Mouse (Mus musculus) gastrocnemius, adult 2 months (tissue): ENCODE results near the gene Casq1. TPM values are rescaled to one million over a fixed set of nuclear protein-coding genes. Genes with fewer than 3 reads are reported as not detected.

Source experiments
- DNase-seq: peaks from one replicate; pipeline ENCODE4 v3.0.0; 2022
- H3K27ac ChIP-seq: fragments of 200-600 bp; 2 replicates; pipeline ENCODE4 v1.8.1; 2022; ENCODE audit warnings: mild to moderate bottlenecking
- H3K4me3 ChIP-seq: fragments of 200-600 bp; 2 replicates; pipeline ENCODE4 v1.8.1; 2022; ENCODE audit warnings: mild to moderate bottlenecking, moderate library complexity
- CTCF ChIP-seq: fragments of 200-600 bp; IDR thresholded peaks from 2 replicates; pipeline ENCODE4 v1.8.1; 2022; ENCODE audit warnings: antibody characterized with exemption, mild to moderate bottlenecking, moderate library complexity
- intact Hi-C: fragments of 180-260 bp; cut with DNase I; formaldehyde crosslinking; loops from one replicate; pipeline ENCODE4 v1.15.1; 2025
- total RNA-seq, 2 experiments: library from RNA; stranded (reverse); gene quantifications; 2 replicates each; pipeline ENCODE4 v1.2.3; 2021

The Casq1 gene
- total RNA-seq, 2 experiments from 2014 or later, result 2,819 to 3,581 TPM

DNA sequence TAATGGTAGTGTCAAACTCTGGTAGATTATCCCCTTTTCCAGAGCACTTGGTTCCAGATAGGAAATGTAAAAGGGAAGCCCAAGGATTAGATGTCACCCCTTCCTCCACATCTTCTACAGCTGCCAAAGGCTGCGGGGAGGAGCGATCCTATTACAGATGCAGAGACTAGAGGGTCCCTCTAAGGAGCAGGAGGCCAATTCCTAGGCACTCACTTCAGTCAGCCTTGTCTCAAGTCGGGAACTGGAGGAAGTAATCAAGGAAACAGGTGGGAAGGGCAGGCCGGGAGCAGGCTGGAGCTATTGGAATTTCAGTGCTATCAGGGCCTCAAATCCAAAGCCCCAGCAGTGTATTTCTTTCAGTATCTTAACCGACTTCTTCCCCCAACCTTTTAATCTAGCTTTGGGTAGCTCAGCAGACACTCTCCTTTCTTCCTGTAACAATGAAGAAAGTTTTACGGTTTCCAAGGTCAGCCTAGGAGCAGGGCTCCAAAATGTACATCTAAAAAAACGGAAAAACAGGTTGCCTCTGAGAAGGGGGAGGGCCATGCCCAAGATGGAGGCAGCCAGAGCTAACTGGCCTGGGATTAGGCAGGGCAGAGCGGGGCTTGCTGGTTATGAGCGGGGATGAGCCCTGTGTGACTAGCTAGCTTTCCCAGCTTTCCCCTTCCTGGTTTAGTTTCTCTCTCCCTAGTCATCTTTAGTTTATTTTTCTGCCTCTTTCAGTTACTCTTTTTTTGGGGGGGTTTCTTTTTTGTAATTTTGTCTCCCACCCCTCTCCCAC, 15.4 kb downstream of the Casq1 start:
- intact Hi-C loops, result no loop called here
- TF ChIP-seq CTCF, result no peak
- peak overlapping the region; percentile 78 for H3K27ac ChIP-seq
- H3K4me3 ChIP-seq, result peak overlapping the region; percentile 76
- DNase-seq, result no peak

DNA sequence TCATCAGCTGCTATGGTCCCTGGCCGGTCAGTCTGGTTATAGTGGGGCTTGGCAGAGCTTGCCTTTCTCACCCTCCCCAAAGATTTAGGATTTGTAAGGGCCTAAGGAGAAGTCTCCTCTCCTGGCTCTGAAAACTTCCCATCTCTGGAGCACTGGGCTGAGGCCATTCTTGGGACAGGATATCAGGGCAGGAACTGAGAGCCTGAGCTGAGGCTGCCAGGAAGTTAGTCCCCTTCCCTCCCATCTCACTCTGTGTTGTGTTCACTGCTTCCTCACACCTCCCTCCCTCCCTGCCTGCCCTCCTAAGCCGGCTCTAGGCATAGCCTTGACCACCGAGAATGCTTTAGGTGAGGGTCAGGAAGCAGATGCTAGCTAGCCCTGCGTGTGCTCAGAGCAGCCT, 16.1 kb downstream of the Casq1 start:
- no peak for DNase-seq
- intact Hi-C loops, result no loop called here
- no peak for TF ChIP-seq CTCF
- peak overlapping the region; percentile 76 for H3K4me3 ChIP-seq
- peak overlapping the region; percentile 78 for H3K27ac ChIP-seq

DNA sequence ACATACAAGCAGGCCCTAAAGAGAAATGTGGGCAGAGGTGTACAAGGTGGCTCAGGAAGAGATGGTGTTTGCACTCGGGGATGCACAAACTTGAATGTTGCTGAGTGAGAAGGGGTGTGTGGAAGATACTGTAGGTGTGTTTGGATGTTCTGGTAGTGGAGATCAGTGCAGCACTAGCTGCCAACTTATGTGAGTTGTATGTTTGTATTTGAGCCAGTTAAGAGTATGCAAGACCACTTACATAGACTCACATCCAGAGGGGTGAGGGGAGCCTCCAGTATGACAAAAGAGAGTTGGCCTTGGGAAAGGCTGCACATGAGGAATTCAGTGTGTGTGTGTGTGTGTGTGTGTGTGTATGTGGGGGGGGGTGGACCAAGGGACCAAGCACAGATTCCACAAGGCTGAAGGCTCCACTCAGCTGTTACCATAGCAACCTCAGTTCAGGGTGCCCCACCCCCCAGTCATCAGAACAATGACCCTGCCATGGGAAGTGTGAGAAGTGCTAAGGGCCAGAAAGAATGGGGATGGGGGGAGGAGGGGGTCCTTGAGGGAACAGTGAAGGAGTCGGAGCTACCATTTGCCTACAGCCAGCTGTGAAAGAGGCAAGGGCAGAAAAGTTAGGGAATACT, 16.7 kb downstream of the Casq1 start:
- intact Hi-C loops, result no loop called here
- TF ChIP-seq CTCF, result no peak
- Histone ChIP-seq H3K4me3 (peak overlapping the region; percentile 76), H3K27ac (peak overlapping the region; percentile 78)
- no peak for DNase-seq

DNA sequence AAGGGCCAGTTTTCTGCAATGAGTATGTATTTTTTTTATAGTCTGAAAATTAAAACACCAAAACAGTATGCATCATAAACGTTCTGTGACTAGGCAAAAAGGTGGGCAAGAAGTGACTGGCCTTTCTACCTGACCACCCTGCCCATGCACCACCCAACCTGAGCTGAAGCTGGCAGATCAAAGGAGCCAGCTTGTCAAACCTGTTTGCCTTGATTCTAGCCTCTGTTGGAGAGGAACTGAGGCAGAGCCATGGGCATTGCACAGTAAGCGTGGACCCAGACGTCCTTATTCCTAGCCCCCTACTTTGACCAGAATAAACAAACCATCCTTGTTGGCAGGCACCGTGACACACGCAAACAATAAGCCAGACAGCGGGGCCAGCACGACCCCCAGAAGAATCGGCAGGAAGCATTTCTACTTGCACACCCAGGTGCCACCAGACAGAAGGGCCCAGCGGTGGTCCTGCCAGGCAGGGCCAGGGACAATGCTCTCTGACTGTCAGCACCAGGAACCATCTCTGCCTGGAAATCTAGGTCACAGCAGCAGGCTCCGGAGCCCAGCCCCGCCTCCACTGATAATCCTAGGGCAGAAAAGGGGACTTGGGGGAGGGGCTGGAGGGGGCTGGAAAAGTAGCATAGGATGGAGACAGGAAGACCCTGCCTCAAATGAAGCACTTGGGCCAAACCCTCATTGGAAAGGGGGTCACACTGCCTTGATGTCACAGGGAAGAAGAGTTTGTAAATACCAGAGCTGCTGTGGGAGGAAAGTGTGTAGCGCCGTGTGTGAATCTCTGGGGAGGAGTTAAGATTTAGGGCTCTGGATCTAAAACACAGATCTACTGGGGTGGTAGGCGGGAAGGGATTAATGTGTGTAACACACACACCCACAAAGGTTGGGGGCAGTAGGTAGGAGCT, 17.4 kb downstream of the Casq1 start:
- no peak for TF ChIP-seq CTCF
- Histone ChIP-seq H3K4me3 (peak overlapping the region; percentile 49), H3K27ac (peak overlapping the region; percentile 78)
- DNase-seq, result peak; percentile 33
- intact Hi-C loops, result no loop called here

DNA sequence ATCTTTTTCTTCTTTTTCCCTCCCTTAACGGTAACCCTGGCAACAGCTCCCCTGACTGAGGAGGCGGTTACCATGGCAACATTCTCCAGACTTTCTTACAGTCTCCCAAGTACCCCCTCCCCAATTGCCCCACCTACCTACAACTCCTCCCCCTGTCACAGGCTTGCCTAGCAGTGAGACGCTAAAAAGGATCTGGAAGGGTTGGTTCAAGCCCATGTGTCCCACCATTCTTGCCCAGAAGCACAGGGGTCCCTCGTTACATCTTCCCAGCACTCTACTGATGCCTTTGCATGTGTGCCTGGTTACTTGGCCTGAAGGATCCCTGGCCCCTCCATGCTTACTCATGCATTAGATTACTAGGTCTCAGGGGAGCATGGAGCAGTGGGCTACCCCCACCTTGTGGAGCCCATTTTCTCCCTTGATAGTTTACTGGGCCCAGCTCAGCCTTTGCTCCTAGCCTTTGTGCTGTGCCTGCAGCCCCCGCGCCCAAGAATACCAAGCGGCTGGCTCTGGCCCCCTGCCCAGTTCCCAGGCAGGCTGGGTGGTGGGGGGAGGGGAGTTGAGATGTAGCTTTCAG, 18.7 kb downstream of the Casq1 start:
- TF ChIP-seq CTCF, result no peak
- peak overlapping the region; percentile 43 for H3K27ac ChIP-seq
- DNase-seq, result peak; percentile 64
- intact Hi-C loops, result no loop called here
- H3K4me3 ChIP-seq, result no peak overlapping the region

DNA sequence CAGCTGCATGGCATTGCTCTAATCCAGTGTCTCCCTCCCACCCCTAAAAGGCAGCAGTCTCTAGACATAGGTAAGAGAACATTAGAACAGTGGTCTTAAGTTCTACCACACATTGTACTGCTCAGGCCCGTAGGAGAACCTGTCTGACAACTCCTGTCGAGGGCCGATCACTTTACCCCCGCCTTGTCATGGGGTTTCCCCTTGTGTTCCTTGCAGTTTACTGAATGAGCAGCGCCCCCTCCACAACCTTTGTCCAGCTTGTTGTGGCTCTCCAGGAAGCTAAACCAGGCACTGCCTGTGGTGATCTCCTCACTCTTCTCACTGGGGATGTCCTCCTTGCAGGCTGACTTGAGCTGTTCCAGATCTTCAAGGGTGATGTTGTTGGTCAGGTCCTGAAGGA, 19.5 kb downstream of the Casq1 start:
- intact Hi-C loops, result no loop called here
- DNase-seq, result no peak
- Histone ChIP-seq H3K4me3 (no peak overlapping the region), H3K27ac (no peak overlapping the region)
- TF ChIP-seq CTCF, result no peak

DNA sequence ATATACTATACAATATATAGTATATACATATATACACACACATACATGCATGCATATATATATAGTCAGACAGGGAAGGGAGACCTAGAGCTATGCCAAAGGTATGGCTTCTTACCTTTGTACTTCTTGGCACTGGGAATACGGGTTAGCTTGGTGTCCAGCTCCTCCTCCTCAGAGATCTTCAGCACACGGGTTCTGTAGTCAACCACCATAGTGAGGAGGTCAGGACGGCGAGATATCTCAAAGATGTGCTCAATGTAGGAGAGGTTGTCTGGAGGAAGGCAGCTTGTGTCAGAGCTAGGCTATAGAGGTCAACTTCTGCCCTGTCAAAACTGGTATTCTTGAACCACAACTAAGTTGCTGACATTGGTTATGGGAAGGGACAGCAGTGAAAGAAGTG, 20.7 kb downstream of the Casq1 start:
- TF ChIP-seq CTCF, result no peak
- intact Hi-C loops, result no loop called here
- DNase-seq, result no peak
- Histone ChIP-seq H3K27ac (no peak overlapping the region), H3K4me3 (no peak overlapping the region)

DNA sequence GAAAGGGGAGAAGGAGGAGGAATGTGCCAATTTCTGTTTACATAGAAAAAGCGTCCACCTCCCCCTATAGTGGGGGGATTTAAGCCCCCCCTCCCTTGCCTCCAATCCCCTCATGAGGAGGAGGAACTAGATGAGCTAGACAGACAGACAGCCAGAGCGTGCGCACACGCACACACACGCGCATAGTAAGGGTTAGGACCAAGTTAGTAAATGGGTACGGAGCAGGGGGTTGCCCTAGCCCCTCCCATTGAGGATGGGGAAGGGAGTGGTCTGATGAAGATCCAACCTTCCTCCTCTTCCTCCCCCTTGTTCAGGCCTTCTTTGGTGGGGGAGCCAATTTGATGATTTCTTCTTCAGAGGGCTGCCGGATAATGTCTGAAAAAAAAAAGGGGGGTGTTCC, 21.4 kb downstream of the Casq1 start:
- intact Hi-C loops, result no loop called here

DNA sequence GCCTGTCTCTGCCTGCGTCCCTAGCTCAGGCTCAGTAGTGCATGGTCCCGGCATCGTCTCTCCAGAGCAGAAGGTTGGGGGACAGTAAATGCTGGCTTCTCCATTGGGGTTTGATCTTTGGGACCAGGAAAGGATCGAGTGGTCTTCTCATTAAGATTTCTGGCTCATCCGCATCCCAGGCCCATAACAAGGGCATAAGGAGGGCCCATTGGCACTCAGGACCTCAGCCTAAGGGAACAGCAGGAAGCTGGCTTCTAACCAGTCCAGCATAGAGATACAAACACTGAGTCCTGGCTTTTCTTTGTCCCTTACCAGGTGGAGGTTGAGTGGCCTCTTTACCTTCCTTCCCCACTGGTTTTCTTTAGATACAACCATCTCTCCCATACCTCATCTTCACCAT, 21.8 kb downstream of the Casq1 start:
- H3K27ac ChIP-seq, result no peak overlapping the region
- H3K4me3 ChIP-seq, result no peak overlapping the region
- intact Hi-C loops, result no loop called here
- DNase-seq, result no peak
- no peak for TF ChIP-seq CTCF

More for the DNA sequence above, 21.4 kb downstream of the Casq1 start:
- Histone ChIP-seq H3K27ac (no peak overlapping the region), H3K4me3 (no peak overlapping the region)
- no peak for DNase-seq
- TF ChIP-seq CTCF, result no peak

DNA sequence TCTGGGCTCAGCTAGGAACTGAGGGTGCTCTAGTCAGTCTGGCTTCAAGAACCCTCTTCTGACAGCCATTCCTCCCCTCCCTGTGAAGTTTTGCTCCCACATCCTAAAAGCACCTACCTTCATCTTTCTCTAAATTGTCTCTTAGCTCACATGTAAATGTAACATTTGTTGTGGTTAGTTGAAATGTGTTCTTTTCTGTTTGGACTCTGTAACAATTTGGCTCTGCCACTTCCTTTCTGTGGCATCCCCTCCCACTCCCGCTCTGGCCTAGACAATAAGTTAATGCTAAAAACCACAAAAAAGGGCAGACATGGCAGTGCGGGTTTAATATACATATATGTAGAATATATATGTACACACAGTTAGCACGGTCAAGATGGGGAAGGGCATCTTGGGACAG, 22.5 kb downstream of the Casq1 start:
- TF ChIP-seq CTCF, result no peak
- DNase-seq, result no peak
- H3K27ac ChIP-seq, result no peak overlapping the region
- intact Hi-C loops, result no loop called here
- H3K4me3 ChIP-seq, result no peak overlapping the region

DNA sequence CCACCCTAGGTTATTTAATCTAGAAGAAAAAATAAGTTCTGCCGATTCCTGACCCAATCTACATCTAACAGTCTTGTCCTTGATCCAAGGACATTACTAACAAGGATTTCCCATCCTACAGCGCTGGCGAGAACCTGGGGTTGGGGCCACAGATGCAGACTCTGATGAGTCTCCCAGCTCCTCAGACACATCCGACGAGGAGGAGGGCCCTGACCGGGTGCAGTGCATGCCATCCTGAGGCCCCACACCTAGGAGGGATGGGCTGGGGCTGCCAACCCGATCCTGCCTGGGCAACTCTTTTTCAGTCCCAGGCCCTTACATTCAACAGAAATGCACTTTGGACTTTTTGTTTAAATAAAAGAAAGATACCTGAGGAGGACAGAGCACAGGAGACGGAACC, 25.2 kb downstream of the Casq1 start:
- TF ChIP-seq CTCF, result no peak
- intact Hi-C loops, result no loop called here
- DNase-seq, result no peak
- no peak overlapping the region for H3K4me3 ChIP-seq
- H3K27ac ChIP-seq, result peak overlapping the region; percentile 24; the same call in 1 of the 2 replicates

DNA sequence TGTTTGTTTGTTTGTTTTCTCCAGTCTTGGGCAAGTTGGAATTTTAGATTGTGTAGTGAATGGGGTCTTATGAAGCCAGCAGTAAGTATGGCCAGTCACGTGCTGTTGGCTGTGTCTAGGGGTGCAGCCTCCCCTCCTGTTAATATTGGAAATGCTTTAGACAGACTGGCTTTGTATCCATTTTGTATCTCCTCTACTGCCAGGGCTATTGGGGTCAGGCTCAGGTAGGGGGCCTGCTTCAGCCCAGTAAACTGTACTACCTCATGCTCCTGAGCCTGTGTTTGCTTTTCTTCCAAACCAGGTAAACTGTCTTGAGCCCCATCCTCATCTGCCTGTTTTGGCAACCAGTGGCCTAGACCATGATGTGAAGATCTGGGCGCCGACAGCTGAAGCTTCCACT, 27.5 kb downstream of the Casq1 start:
- H3K27ac ChIP-seq, result 0 out of 2 replicates have a peak overlapping the region, but pooled peaks have one; percentile 4
- no peak for TF ChIP-seq CTCF
- no peak for DNase-seq
- no peak overlapping the region for H3K4me3 ChIP-seq
- intact Hi-C loops, result no loop called here
